Mouse (Mus musculus) gastrocnemius, adult 2 months (tissue): ENCODE measurements at regions not wholly inside any gene's neighbourhood (a gene's known extent, or its start where the extent isn't known, plus 50 kb on each side); places are given as distances from the start of the nearest gene placed in this dataset.

Experiments
- DNase-seq: peaks from one replicate; pipeline ENCODE4 v3.0.0; 2022
- H3K27ac ChIP-seq: fragments of 200-600 bp; 2 replicates; pipeline ENCODE4 v1.8.1; 2022; ENCODE audit warnings: mild to moderate bottlenecking
- H3K4me3 ChIP-seq: fragments of 200-600 bp; 2 replicates; pipeline ENCODE4 v1.8.1; 2022; ENCODE audit warnings: mild to moderate bottlenecking, moderate library complexity
- CTCF ChIP-seq: fragments of 200-600 bp; IDR thresholded peaks from 2 replicates; pipeline ENCODE4 v1.8.1; 2022; ENCODE audit warnings: antibody characterized with exemption, mild to moderate bottlenecking, moderate library complexity
- intact Hi-C: fragments of 180-260 bp; cut with DNase I; formaldehyde crosslinking; loops from one replicate; pipeline ENCODE4 v1.15.1; 2025

DNA sequence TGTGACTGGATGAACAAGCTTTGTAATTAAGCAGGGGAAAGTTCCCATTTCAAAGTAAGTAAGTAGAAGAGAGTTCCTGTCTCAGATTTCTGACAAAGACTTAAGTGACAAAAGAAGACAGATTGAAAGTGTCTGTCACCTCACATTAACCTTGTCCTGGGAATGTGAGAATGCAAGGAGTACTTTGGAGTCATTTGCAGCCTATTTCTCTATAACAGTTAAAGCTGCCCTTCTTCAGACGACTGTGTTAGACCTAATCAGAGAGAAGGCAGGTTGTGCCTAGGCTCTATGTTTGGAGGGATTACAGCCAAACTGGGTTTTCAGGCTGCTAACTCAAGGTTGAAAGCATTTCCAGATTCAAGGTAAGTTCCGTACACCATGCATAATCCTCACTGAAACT, 446.5 kb downstream of the Pdgfc start:
- H3K4me3 ChIP-seq, result no peak overlapping the region
- no peak overlapping the region for H3K27ac ChIP-seq
- TF ChIP-seq CTCF, result no peak
- intact Hi-C loops, result loop anchor here (5.0 kb wide), 2 partner anchors 445 to 525 kb away; partner anchors contain the start of gene Pdgfc
- DNase-seq, result no peak

DNA sequence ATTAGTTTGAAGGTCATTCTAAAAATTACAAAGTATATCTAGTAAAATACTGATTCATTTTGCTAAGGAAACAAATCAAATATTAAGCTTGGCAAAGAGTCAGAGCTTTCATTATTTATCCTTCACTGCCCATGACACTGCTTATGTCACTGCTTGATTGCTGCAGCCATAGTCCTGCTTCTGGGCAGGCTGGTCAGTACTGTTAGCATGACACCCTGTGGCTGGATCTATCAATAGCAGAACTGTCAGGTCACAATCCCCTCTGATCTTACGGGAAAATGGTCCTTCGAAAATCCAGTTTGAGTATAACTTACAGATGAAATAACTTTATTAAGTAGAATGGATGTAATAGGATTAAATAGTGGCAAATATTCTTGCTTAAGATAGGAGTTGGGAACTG, 447.1 kb downstream of the Pdgfc start:
- peak; percentile 14 for DNase-seq
- peak; percentile 44 for TF ChIP-seq CTCF
- Histone ChIP-seq H3K4me3 (no peak overlapping the region), H3K27ac (no peak overlapping the region)
- intact Hi-C loops, result loop anchor here (5.0 kb wide), 2 partner anchors 446 to 526 kb away; partner anchors contain the start of gene Pdgfc

GRCm38 (mm10) chr3:81505316-81505715, 427.1 kb upstream of the Ctso start:
- DNase-seq, result no peak
- no peak for TF ChIP-seq CTCF
- intact Hi-C loops, result no loop called here
- Histone ChIP-seq H3K27ac (no peak overlapping the region), H3K4me3 (no peak overlapping the region)

DNA sequence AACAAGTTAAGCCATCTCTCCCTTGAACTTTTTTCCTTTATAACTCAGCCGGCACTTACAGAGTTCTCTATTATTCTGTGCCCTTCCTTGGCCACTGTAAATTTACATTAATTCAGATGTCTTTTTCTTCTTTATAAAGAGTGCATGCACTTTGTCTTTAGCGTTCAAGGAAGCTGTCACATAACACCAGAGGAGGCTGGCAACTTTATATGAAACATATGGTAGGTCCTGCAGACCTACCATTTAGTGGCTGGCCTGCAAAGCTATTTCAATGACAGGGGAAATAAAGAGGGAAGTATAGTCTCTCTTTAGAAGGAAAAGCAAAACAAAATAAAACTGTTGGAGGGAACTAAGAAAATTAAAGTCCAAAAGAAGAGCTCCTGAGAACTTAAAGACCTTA, 423.8 kb upstream of the Ctso start:
- no peak for DNase-seq
- no peak overlapping the region for H3K4me3 ChIP-seq
- no peak overlapping the region for H3K27ac ChIP-seq
- TF ChIP-seq CTCF, result no peak
- intact Hi-C loops, result no loop called here

DNA sequence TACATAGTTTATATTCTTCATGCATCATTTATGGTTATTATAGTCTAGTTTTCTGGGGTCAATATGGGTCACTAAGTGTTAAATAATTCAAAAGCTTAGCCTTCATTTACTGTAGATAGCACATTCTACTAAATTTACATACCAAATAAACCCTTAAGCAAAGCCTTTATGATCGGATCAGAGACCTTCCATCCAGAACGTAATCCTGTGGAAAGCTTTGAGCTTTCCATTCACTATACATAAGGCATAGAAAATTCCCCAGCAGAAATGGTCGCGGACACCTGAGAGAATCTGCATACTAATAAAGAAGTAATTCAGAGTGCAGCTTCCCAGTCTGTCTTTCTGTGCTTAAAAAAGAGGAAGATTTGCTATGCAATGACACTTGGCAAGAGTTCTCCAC, 410.6 kb upstream of the Ctso start:
- intact Hi-C loops, result no loop called here

DNA sequence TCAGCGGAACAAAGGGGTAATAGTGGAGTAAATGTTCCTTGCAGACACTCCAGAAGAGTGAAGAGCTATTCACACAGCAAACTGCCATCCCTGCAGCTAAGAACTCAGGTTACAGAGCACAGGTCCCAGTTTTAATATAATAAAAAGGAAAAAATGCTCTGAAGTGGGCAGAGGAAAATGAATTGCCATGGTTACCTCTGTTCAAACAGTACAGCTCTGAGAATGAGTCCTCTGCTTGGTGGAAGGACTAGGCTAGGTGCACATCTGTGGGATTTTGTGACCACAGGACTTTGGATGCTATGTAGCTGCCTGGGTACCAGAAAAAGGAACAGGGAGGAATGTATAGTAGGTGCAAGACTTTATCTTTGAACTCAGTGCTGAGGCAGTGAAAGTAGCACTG, 401.5 kb upstream of the Ctso start:
- Histone ChIP-seq H3K27ac (no peak overlapping the region), H3K4me3 (no peak overlapping the region)
- TF ChIP-seq CTCF, result no peak
- intact Hi-C loops, result no loop called here
- no peak for DNase-seq

More for the DNA sequence above, 410.6 kb upstream of the Ctso start:
- TF ChIP-seq CTCF, result no peak
- no peak for DNase-seq
- no peak overlapping the region for H3K4me3 ChIP-seq
- no peak overlapping the region for H3K27ac ChIP-seq

- intact Hi-C loops, result no loop called here
- DNase-seq, result no peak
- H3K4me3 ChIP-seq, result no peak overlapping the region
- no peak overlapping the region for H3K27ac ChIP-seq
- TF ChIP-seq CTCF, result no peak
Measured at GRCm38 (mm10) chr3:81535448-81536205, 396.8 kb upstream of the Ctso start.

GRCm38 (mm10) chr3:81554773-81555172, 377.6 kb upstream of the Ctso start:
- no peak for TF ChIP-seq CTCF
- Histone ChIP-seq H3K4me3 (no peak overlapping the region), H3K27ac (no peak overlapping the region)
- intact Hi-C loops, result no loop called here
- no peak for DNase-seq

DNA sequence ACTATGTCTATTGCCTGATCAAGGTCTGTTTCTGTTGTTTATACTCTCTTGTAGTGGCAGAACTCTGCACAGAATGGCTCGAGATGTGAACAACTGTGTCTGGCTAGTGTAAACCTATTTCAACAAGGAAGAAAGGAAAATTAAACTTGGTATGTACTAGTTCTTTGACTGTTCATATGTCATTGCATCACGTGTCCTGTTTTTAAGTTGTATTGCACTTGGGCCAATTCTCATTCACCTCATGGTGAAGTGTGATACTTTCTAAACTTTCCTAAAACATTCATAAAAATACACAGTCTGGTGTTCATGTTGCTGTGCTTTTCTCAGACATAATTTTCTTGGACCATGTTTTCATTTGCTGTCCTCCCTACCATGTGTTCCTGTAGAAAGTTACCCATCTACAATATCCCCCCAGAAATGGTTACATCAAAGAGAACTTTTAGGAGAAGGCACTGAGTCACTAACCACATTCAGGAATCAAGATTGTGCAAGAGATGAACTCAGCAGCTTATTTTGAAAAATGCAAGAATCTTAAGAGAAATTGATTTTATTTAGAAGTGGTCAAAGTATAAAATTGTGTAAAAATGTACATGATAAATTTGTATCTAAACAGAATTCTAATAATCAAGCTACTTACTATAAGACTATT, 369.7 kb upstream of the Ctso start:
- intact Hi-C loops, result no loop called here
- Histone ChIP-seq H3K4me3 (no peak overlapping the region), H3K27ac (no peak overlapping the region)
- no peak for TF ChIP-seq CTCF
- no peak for DNase-seq

GRCm38 (mm10) chr3:81563858-81564756, 368.3 kb upstream of the Ctso start:
- no peak for TF ChIP-seq CTCF
- 0 out of 2 replicates have a peak overlapping the region, but pooled peaks have one; percentile 16 for H3K27ac ChIP-seq
- intact Hi-C loops, result no loop called here
- DNase-seq, result peak; percentile 35
- H3K4me3 ChIP-seq, result no peak overlapping the region

DNA sequence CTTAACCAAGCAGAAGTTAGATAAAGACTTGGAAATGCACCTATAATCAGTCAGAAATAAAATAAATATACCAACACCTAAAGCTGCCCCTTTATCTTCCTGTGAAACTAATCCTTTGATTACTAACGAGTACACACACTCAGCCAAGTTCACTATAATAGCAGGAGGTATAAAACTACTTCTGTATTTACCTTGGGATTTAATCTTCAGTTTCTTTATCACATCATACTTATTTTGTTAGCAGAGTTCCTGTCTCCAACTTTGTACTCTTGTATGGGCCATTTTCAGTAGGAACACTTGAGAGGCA, 367.7 kb upstream of the Ctso start:
- H3K4me3 ChIP-seq, result no peak overlapping the region
- peak overlapping the region; percentile 16; the same call in 1 of the 2 replicates for H3K27ac ChIP-seq
- no peak for DNase-seq
- no peak for TF ChIP-seq CTCF
- intact Hi-C loops, result no loop called here

GRCm38 (mm10) chr3:81583387-81584027, 348.9 kb upstream of the Ctso start:
- no peak overlapping the region for H3K27ac ChIP-seq
- intact Hi-C loops, result no loop called here
- no peak for TF ChIP-seq CTCF
- no peak for DNase-seq
- H3K4me3 ChIP-seq, result no peak overlapping the region
